Mouse (Mus musculus) forebrain, postnatal 0 days (tissue): ENCODE measurements around the gene Lmbr1. TPM values are rescaled to one million over a fixed set of nuclear protein-coding genes. Genes with fewer than 3 reads are reported as not detected.

ENCODE experiments used
- ATAC-seq: fragments of 200-750 bp; cut with Nextera tagmentation; 2 replicates; pipeline ENCODE4 v1.8.0; 2017; ENCODE audit warnings: mild to moderate bottlenecking, moderate library complexity
- DNase-seq: peaks from one replicate; pipeline ENCODE4 v3.0.0-alpha.2; 2015
- H3K27ac ChIP-seq: fragments of 300-500 bp; sonication (generic); 2 replicates; pipeline ENCODE4 v1.5.1; 2014; ENCODE audit warnings: low read depth, mild to moderate bottlenecking, antibody characterized with exemption, low read length, moderate library complexity, mixed read lengths
- H3K27me3 ChIP-seq: fragments of 300-500 bp; sonication (generic); 2 replicates; pipeline ENCODE4 v1.6.1; 2014; ENCODE audit warnings: mild to moderate bottlenecking, low read length, mixed read lengths; ENCODE audit not compliant: insufficient read depth
- H3K36me3 ChIP-seq: fragments of 300-500 bp; sonication (generic); 2 replicates; pipeline ENCODE4 v1.6.1; 2014; ENCODE audit warnings: mild to moderate bottlenecking, moderate library complexity; ENCODE audit not compliant: insufficient read depth
- H3K4me1 ChIP-seq: fragments of 300-500 bp; sonication (generic); 2 replicates; pipeline ENCODE4 v1.6.1; 2014; ENCODE audit warnings: antibody characterized with exemption; ENCODE audit not compliant: insufficient read depth
- H3K4me2 ChIP-seq: fragments of 300-500 bp; sonication (generic); 2 replicates; pipeline ENCODE4 v1.6.1; 2014; ENCODE audit warnings: low read depth, mild to moderate bottlenecking, moderate library complexity
- H3K4me3 ChIP-seq: fragments of 300-500 bp; sonication (generic); 2 replicates; pipeline ENCODE4 v1.5.1; 2014; ENCODE audit warnings: low read depth, low read length, mixed read lengths
- H3K9ac ChIP-seq: fragments of 300-500 bp; sonication (generic); 2 replicates; pipeline ENCODE4 v1.6.1; 2014; ENCODE audit warnings: mild to moderate bottlenecking
- H3K9me3 ChIP-seq: fragments of 300-500 bp; sonication (generic); 2 replicates; pipeline ENCODE4 v1.6.1; 2016; ENCODE audit warnings: low read length
- CTCF ChIP-seq: sonication (generic); IDR thresholded peaks from 2 replicates; pipeline ENCODE4 v1.5.1; 2016; ENCODE audit warnings: antibody characterized with exemption, control low read depth, low read depth
- WGBS: fragments of 180-500 bp; shearing (Covaris S2); extraction: QIAGEN DNeasy Blood & Tissue Kit; methylation state at CpG from one replicate; pipeline ENCODE4 v1.1.7; 2014; 5-methylcytosine and 5-hydroxymethylcytosine counted together
- polyA plus RNA-seq: library from polyadenylated mRNA; unstranded; fragments of >200 nt; fragmentation: Nextera tagmentation; extraction: Ambion mirVana; gene quantifications from 2 replicates; pipeline ENCODE4 v1.2.1, GENCODE M21; 2015
- total RNA-seq: library from RNA; depleted of rRNA; stranded (reverse); fragments of >200 nt; gene quantifications from 2 replicates; pipeline ENCODE4 v1.2.3, GENCODE M21; 2014

The Lmbr1 gene
- total and polyA plus RNA-seq, 2 experiments from 2014 or later, result 41.4 to 41.5 TPM

GRCm38 (mm10) chr5:29270879-29271278 is 107.3 kb downstream of the Lmbr1 start:
- Histone ChIP-seq H3K4me2 (no peak overlapping the region), H3K36me3 (no peaks in the 10 kb centered on the region), H3K9me3 (no peaks in the 10 kb centered on the region), H3K9ac (no peak overlapping the region), H3K27ac (no peak overlapping the region), H3K4me1 (no peaks in the 10 kb centered on the region), H3K4me3 (no peak overlapping the region), H3K27me3 (no peaks in the 10 kb centered on the region)
- ATAC-seq (no peak; the same call in none of the 2 replicates), DNase-seq (peak; percentile 30)
- WGBS, result 56% methylated on average over 4 of the region's 4 CpGs
- TF ChIP-seq CTCF, result peak; percentile 50

GRCm38 (mm10) chr5:29253876-29254275 is 124.3 kb downstream of the Lmbr1 start:
- H3K36me3 ChIP-seq, result no peaks in the 10 kb centered on the region
- no peak for DNase-seq
- no peak for TF ChIP-seq CTCF
- H3K4me2 ChIP-seq, result no peak overlapping the region
- 16% methylated on average over 2 of the region's 2 CpGs for WGBS
- H3K4me3 ChIP-seq, result no peak overlapping the region
- no peak overlapping the region for H3K27ac ChIP-seq
- no peaks in the 10 kb centered on the region for H3K9me3 ChIP-seq
- H3K4me1 ChIP-seq, result no peaks in the 10 kb centered on the region
- H3K27me3 ChIP-seq, result no peaks in the 10 kb centered on the region
- no peak overlapping the region for H3K9ac ChIP-seq
- ATAC-seq, result no peak

DNA sequence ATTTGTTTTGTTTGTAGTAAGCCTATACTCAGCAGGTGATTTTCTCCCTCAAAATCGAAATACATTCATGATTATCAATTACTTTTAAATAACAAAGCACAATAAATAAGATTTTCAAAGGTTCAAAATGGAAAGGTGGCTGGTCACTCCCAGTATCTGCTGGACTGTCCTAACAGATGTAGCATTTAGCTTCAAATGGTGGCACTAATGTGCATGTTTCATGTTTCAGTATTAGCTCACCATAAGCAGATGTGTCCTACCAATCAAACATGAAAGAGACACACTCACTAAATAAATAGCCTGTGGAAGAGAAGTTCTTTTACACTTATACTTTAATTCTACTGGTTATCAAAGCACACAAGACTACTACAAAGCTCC is 126.7 kb downstream of the Lmbr1 start:
- Histone ChIP-seq H3K27ac (no peak overlapping the region), H3K4me3 (no peak overlapping the region), H3K4me1 (no peaks in the 10 kb centered on the region), H3K27me3 (no peaks in the 10 kb centered on the region), H3K9ac (no peak overlapping the region), H3K9me3 (no peaks in the 10 kb centered on the region), H3K4me2 (no peak overlapping the region), H3K36me3 (0 out of 2 replicates have a peak, but pooled peaks cover 4% of the 10 kb centered on the region)
- DNase-seq, result no peak
- WGBS, result 42% methylated on average over 1 of the region's 1 CpGs
- no peak for ATAC-seq
- TF ChIP-seq CTCF, result no peak

- 0 out of 2 replicates have a peak, but pooled peaks cover 4% of the 10 kb centered on the region for H3K36me3 ChIP-seq
- peak; percentile 74 for ATAC-seq
- no peak overlapping the region for H3K4me3 ChIP-seq
- H3K9me3 ChIP-seq, result no peaks in the 10 kb centered on the region
- DNase-seq, result no peak
- no peaks in the 10 kb centered on the region for H3K27me3 ChIP-seq
- no peak overlapping the region for H3K9ac ChIP-seq
- TF ChIP-seq CTCF, result no peak
- 11% methylated on average over 8 of the region's 8 CpGs for WGBS
- H3K4me2 ChIP-seq, result no peak overlapping the region
- H3K4me1 ChIP-seq, result no peaks in the 10 kb centered on the region
- no peak overlapping the region for H3K27ac ChIP-seq
Measured at GRCm38 (mm10) chr5:29250795-29251495, 127.2 kb downstream of the Lmbr1 start.

GRCm38 (mm10) chr5:29244769-29245168 is 133.4 kb downstream of the Lmbr1 start:
- H3K4me1 ChIP-seq, result no peaks in the 10 kb centered on the region

GRCm38 (mm10) chr5:29238379-29238778 is 139.8 kb downstream of the Lmbr1 start:
- no peak overlapping the region for H3K4me2 ChIP-seq
- H3K27me3 ChIP-seq, result no peaks in the 10 kb centered on the region
- H3K9ac ChIP-seq, result no peak overlapping the region
- ATAC-seq, result no peak
- no peak overlapping the region for H3K4me3 ChIP-seq
- H3K9me3 ChIP-seq, result no peaks in the 10 kb centered on the region
- no peaks in the 10 kb centered on the region for H3K4me1 ChIP-seq
- no peak for DNase-seq
- H3K27ac ChIP-seq, result no peak overlapping the region
- H3K36me3 ChIP-seq, result no peaks in the 10 kb centered on the region
- TF ChIP-seq CTCF, result no peak

More at GRCm38 (mm10) chr5:29244769-29245168, 133.4 kb downstream of the Lmbr1 start:
- peak; percentile 47 for DNase-seq
- no peak overlapping the region for H3K4me3 ChIP-seq
- H3K9ac ChIP-seq, result no peak overlapping the region
- peak; percentile 82 for ATAC-seq
- no peak overlapping the region for H3K27ac ChIP-seq
- H3K36me3 ChIP-seq, result 0 out of 2 replicates have a peak, but pooled peaks cover 4% of the 10 kb centered on the region
- TF ChIP-seq CTCF, result no peak
- no peak overlapping the region for H3K4me2 ChIP-seq
- H3K9me3 ChIP-seq, result no peaks in the 10 kb centered on the region
- H3K27me3 ChIP-seq, result no peaks in the 10 kb centered on the region
- 38% methylated on average over 1 of the region's 1 CpGs for WGBS

DNA sequence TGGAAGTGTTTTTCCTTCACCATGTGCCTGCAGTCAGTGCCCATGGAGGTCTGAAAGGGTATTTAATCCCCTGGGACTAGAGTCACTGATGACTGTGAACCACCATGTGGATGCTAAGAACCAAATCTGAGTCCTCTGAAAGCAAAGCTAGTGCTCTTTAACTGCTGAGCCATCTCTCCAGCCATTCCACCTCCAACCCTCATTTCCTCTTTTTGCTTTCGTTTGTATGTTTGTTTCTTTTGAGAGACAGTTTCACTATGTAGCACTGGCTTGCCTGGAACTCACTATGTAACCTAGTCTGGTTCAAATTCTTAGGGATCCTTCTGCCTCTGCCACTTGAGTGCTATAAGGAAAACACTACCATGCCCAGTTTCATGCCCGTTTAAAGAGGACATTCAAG is 147.7 kb downstream of the Lmbr1 start:
- 82% methylated on average over 2 of the region's 2 CpGs for WGBS

More for the DNA sequence above, 147.7 kb downstream of the Lmbr1 start:
- H3K4me2 ChIP-seq, result no peak overlapping the region
- no peaks in the 10 kb centered on the region for H3K27me3 ChIP-seq
- ATAC-seq, result no peak
- 0 out of 2 replicates have a peak, but pooled peaks cover 10% of the 10 kb centered on the region for H3K36me3 ChIP-seq
- DNase-seq, result no peak
- no peak for TF ChIP-seq CTCF
- no peak overlapping the region for H3K4me3 ChIP-seq
- no peak overlapping the region for H3K9ac ChIP-seq
- no peaks in the 10 kb centered on the region for H3K9me3 ChIP-seq
- H3K4me1 ChIP-seq, result no peaks in the 10 kb centered on the region
- H3K27ac ChIP-seq, result no peak overlapping the region
